8 mouse cellular contexts compared by ENCODE assay signal in the genomic region with DNA sequence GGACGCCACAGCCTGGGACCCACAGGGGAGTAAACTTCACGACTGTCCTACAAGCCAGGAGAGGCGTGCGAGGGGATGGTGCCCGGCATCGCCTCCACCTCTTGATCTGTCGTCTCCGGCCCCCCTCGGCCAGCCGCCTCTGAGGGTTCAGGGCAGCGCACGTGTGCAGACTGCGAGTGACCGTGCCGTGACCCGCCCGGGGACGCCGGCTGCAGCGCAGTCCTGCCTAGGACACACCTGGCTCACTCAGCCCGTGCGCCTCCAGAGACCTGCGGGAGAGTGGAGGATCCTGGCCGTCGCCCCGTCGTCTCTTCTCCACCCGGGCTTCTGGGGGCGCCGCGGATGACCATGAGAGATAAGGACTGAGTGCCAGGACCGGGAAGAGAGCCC. TPM values are rescaled to one million over a fixed set of nuclear protein-coding genes. Genes with fewer than 3 reads are reported as not detected.
DNase-seq lines count a peak whose midpoint lies in the region; ATAC-seq lines count a peak whose summit lies in the region.

No protein-coding gene starts in this region.

- peak; percentile 12 for DNase-seq in adrenal gland, postnatal 25 days
- no peak for DNase-seq in adrenal gland, postnatal 36 days
- peak; percentile 26 for DNase-seq in ovary, postnatal 36 days (ENCODE audit: low spot score)
- DNase-seq in ovary, postnatal 10 days (ENCODE audit: low spot score) = no peak
- DNase-seq in kidney, postnatal 10 days = peak; percentile 45
- no peak for DNase-seq in thymus, adult 18-20 months
- no peak for DNase-seq in layer of hippocampus, postnatal 10 days (ENCODE audit: low spot score in 2 of 2)

- peak; percentile 39 for ATAC-seq in neural tube, embryonic 15.5 days (ENCODE audit: low FRiP score)

- peak overlapping the region; percentile 51 for H3K4me3 ChIP-seq in neural tube, embryonic 15.5 days (replicated peaks)

- peak overlapping the region; percentile 43 for H3K9ac ChIP-seq in neural tube, embryonic 15.5 days (replicated peaks)

- H3K27me3 ChIP-seq in neural tube, embryonic 15.5 days (replicated peaks) = peaks cover 58% of the 10 kb centered on the region

- H3K4me2 ChIP-seq in neural tube, embryonic 15.5 days = peak overlapping the region; percentile 96

- no peak overlapping the region for H3K27ac ChIP-seq in neural tube, embryonic 15.5 days (replicated peaks)

- H3K36me3 ChIP-seq in neural tube, embryonic 15.5 days = no peaks in the 10 kb centered on the region

- under 1% methylated on average over 32 of the region's 32 CpGs for WGBS in neural tube, embryonic 15.5 days

- H3K4me1 ChIP-seq in neural tube, embryonic 15.5 days = peaks cover 34% of the 10 kb centered on the region

- H3K9me3 ChIP-seq in neural tube, embryonic 15.5 days (replicated peaks) = no peaks in the 10 kb centered on the region

RNA-seq across cellular contexts. Expression of a gene that starts 0.5 kb away (rescaled TPM):
- total RNA-seq in adrenal gland, postnatal 25 days (2021) = 7.2 and 7.8 TPM in 2 replicates
- 1 to 10 TPM; 6.5 to 9.1 TPM for total RNA-seq in adrenal gland, postnatal 36 days (2021)
- 2.5 and 3.1 TPM in 2 replicates for polyA plus RNA-seq in neural tube, embryonic 15.5 days (2015; fragmentation: Nextera tagmentation; extraction: Ambion mirVana)
- total RNA-seq in layer of hippocampus, postnatal 10 days (2021) = 1 to 10 TPM; 6.9 to 8.3 TPM

Comparison
In these comparisons a context has a peak if more than half of its experiments do, and no peak if none do; other contexts are left out.
1. DNase-seq: peak in adrenal gland, postnatal 25 days (single experiment), ovary, postnatal 36 days (single experiment) and kidney, postnatal 10 days (single experiment); none in adrenal gland, postnatal 36 days (0 of 2), ovary, postnatal 10 days (single experiment), thymus, adult 18-20 months (0 of 2) and layer of hippocampus, postnatal 10 days (0 of 2).